Mouse (Mus musculus) megakaryocyte, embryonic 14.5 days (primary cell): ENCODE measurements around the gene Parg. TPM values are rescaled to one million over a fixed set of nuclear protein-coding genes. Genes with fewer than 3 reads are reported as not detected.
A peak's percentile ranks its signal among the peaks of the same experiment; 100 is the strongest.
"Not testable (repeated sequence)": the region's sequence is repeated elsewhere in the genome, so short reads cannot be mapped to it uniquely, and the experiment has no call there.

Experiments used
- H3K27me3 ChIP-seq: replicated peaks from 2 replicates; pipeline ENCODE3; 2012; ENCODE audit warnings: inconsistent platforms
- H3K36me3 ChIP-seq: replicated peaks from 2 replicates; pipeline ENCODE3; 2012; ENCODE audit warnings: low read length, inconsistent platforms, mixed read lengths
- H3K4me1 ChIP-seq: 2 replicates; pipeline ENCODE4 v1.6.1; 2012; ENCODE audit warnings: inconsistent platforms
- H3K4me3 ChIP-seq: replicated peaks from 2 replicates; pipeline ENCODE3; 2012; ENCODE audit warnings: moderate library complexity, mild to moderate bottlenecking, inconsistent platforms
- H3K9me3 ChIP-seq: 2 replicates; pipeline ENCODE4 v1.6.1; 2012; ENCODE audit warnings: inconsistent platforms
- FLI1 ChIP-seq: IDR thresholded peaks from 2 replicates; pipeline ENCODE4 v1.6.1; 2012; ENCODE audit warnings: low read length, inconsistent platforms, mixed read lengths
- GATA1 ChIP-seq: IDR thresholded peaks from 3 replicates; pipeline ENCODE4 v1.6.1; 2012; ENCODE audit warnings: mixed read lengths, low read length, inconsistent platforms, borderline replicate concordance
- polyA plus RNA-seq: library from polyadenylated mRNA; stranded (reverse); fragments of >175 nt; gene quantifications from 2 replicates; pipeline ENCODE4 v1.2.3, GENCODE M21; 2012; ENCODE audit warnings: low replicate concordance; ENCODE audit not compliant: insufficient read depth

The Parg gene
- polyA plus RNA-seq, 1 experiment: 4.6 TPM

DNA sequence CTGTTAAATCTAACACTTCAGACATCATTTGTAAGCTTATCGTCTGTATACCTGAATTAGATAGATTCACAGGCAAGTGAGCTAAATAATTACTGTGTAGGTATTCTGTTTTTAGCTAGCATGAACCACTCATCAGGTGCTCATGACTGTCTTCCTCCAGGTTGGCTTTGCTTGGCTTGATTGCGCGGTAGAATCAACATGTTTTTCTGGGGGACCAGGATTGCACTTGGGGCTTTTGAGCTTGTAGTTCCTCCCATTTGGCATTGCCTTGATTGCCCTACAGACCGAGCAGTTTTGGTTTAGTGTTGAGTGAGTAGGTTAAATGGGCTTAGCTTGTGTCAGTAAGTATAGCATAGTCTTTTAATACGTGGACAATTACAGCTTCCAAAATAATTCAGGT, 39.5 kb upstream of the Parg start:
- Histone ChIP-seq H3K4me3 (peak overlapping the region; percentile 7), H3K4me1 (peaks cover 76% of the 10 kb centered on the region), H3K27me3 (no peaks in the 10 kb centered on the region), H3K9me3 (0 out of 2 replicates have a peak, but pooled peaks cover 2% of the 10 kb centered on the region), H3K36me3 (peaks cover 24% of the 10 kb centered on the region)
- no peak for TF ChIP-seq GATA1

DNA sequence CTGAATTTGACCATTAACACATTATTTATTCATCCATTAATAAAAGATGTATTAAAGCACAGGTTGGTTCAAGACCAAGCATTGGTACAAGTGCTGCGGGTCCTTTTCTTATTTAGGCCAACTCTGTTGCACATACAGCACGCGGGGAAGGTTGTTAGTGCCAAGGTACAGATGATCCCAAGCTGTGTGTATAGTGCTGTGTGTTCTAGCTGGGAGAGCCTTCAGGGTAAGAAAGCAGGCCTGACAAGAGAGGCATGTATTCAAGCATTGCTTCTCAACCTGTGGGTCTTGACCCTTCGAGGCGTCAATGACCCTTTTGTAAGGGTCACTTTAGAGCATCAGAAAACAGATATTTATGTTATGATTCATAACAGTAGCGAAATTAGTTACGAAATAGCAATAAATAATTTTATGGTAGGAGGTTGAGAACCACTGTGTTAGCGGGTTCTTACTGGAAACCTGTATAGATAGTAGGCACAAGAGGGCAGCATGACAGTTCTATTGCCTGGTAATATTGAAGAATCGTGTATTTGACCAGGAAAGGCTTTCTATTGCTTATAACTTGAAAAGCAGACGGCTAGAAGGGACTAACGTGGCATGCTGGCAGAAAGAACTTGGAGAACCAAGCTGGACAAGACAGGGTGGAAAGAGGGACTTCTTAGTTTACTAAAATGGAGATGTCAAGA, 38.4 kb upstream of the Parg start:
- Histone ChIP-seq H3K4me3 (peak overlapping the region; percentile 63), H3K36me3 (peaks cover 14% of the 10 kb centered on the region), H3K27me3 (no peaks in the 10 kb centered on the region), H3K9me3 (0 out of 2 replicates have a peak, but pooled peaks cover 2% of the 10 kb centered on the region), H3K4me1 (peaks cover 81% of the 10 kb centered on the region)
- TF ChIP-seq GATA1 (no peak), FLI1 (no peak)

DNA sequence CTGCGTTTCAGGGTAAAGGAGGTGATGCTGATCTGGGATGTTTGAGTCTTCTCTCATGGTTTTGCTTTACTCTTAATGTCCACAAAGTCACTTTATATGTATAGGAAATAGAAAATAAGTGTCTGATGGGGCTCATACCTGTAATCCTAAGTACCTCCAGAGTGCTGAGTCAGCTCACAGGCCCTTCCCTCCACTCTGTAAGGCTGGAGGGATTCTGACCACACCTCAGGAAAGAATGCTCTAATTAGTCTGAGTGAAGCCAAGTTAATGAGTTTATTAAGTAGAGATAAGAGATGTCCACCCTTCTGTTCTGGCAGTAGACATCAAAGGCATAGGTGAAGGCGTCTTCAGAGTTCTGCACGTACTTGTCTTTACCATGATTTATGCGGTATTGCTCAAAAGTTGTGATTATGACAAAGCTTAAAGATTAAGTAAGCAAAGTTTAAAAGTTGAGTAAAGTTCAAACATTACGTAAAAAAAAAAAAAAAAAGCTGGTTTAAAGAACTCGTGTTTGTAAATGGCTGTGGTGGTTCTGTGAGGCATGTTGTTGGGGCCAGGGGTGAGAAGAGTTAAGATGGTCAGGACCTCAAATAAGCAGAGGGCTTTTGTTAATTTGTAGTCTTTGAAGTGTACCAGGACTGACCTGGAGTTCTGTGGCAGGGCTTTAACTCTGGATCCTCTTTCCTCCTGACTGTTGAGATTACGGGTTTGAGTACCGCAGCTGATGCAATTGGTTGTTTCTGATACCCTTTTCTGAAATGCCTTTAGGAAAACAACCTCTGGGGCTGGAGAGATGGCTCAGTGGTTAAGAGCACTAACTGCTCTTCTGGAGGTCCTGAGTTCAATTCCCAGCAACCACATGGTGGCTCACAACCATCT, 37.3 kb upstream of the Parg start:
- TF ChIP-seq FLI1 (no peak), GATA1 (no peak)
- peaks cover 12% of the 10 kb centered on the region for H3K36me3 ChIP-seq
- no peaks in the 10 kb centered on the region for H3K27me3 ChIP-seq
- no peaks in the 10 kb centered on the region for H3K9me3 ChIP-seq
- H3K4me3 ChIP-seq: peak overlapping the region; percentile 98
- peaks cover 82% of the 10 kb centered on the region for H3K4me1 ChIP-seq

DNA sequence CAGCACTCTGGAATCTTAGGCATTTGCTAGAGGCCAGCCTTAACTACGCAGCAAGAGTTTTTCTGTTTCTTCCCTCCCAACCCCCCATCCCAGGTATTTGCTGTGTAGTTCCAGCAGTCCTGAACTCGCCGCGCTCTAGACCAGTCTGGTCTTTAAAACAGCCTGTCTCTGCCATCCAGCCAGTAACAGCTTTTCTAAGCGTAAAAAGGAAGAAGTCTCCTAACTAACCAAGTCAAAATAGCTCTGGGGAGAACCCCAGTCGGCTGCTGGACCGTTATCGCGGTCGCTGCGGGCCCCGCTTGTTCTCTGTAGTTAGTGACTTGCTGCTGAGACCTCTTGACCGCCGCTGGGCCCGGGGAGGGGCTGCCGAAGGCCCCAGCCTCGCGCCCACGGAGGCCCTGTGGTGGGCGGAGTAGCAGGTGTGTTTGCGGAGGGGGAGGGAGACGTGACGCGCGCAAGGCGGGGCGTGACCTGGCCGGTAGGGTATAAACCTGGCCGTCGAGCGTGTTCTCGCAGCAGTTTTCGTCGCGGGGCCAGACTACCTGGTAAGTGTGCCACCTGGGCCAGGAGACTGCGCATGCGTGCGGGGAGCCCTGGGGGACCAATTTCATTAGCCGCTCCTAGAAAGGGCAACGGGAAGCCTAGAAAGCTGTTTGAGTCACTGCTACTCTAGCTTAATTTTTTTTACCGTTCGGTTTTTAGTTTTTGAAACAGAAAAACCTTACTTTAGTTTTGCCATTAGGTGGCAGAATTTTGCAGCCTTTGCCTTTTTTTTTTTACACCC, 36.3 kb upstream of the Parg start:
- Histone ChIP-seq H3K4me1 (peaks cover 92% of the 10 kb centered on the region), H3K4me3 (peak overlapping the region; percentile 98), H3K27me3 (no peaks in the 10 kb centered on the region), H3K9me3 (no peaks in the 10 kb centered on the region), H3K36me3 (peaks cover 23% of the 10 kb centered on the region)
- TF ChIP-seq GATA1 (peak; percentile 71; the same call in 2 of the 3 replicates), FLI1 (no peak)

DNA sequence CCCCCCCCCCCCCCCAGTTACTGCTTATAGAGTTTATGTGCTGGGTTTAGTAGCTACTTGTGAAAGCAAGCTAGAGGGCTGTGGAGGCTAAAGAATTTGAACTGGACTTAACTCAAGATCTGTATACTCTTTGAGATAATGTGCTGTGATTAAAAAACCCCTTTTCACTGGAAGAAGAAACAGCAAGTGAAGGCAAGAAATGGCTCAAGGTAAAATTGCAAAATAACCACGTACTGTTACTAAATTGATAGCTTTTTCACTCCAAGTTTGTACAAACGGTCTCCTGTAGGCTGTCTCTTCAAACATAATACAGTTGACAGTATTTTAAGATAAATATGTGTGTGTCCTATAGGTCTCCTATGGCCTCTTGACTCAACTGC, 35.7 kb upstream of the Parg start:
- Histone ChIP-seq H3K27me3 (no peaks in the 10 kb centered on the region), H3K9me3 (no peaks in the 10 kb centered on the region), H3K4me3 (peak overlapping the region; percentile 98), H3K36me3 (peaks cover 29% of the 10 kb centered on the region), H3K4me1 (peaks cover 92% of the 10 kb centered on the region)
- no peak for TF ChIP-seq FLI1
- TF ChIP-seq GATA1: no peak

DNA sequence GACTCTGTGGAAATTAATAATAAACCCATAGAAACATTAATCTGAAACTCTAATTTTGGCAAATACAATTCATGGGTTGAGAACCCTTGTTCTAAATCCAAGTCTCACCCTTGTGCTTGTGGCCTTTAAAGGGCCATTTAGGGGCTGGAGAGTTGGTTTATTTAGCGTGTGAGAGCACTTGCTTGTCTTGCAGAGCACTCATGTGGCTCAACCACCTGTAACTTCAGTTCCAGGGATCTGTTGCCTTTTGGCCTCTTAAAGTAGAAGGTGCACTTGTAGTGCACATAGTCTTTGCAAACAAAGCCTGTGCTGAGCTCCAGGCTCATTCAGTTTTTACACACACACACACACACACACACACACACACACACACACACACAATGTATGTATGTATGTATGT, 34.9 kb upstream of the Parg start:
- Histone ChIP-seq H3K4me1 (peaks cover 86% of the 10 kb centered on the region), H3K4me3 (peak overlapping the region; percentile 98), H3K9me3 (no peaks in the 10 kb centered on the region), H3K36me3 (peaks cover 33% of the 10 kb centered on the region), H3K27me3 (no peaks in the 10 kb centered on the region)
- no peak for TF ChIP-seq FLI1
- TF ChIP-seq GATA1: no peak

DNA sequence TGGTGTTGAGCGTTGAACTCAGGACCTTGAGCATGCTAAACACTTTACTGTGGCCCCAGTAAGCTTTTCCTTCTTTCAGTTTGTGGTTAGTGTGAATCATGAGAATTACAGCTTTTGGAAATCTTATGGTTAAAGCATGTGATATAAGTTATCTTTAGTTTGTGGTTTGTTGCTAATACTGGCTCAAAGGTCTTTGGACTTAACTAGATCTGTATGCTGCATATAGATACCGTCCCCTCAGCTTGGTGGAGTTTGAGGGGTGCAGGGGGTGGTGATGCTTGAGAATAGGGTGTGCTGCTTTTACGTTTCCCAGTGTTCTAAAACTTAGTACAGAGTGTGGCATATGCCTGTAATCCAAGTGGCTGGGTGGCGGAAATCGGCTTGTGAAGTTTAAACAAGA, 34.4 kb upstream of the Parg start:
- Histone ChIP-seq H3K36me3 (peaks cover 33% of the 10 kb centered on the region), H3K27me3 (no peaks in the 10 kb centered on the region), H3K4me1 (peaks cover 82% of the 10 kb centered on the region), H3K9me3 (no peaks in the 10 kb centered on the region), H3K4me3 (peak overlapping the region; percentile 98)
- TF ChIP-seq FLI1: no peak
- TF ChIP-seq GATA1: no peak

GRCm38 (mm10) chr14:32168653-32169231, 33.0 kb upstream of the Parg start:
- Histone ChIP-seq H3K27me3 (no peaks in the 10 kb centered on the region), H3K4me1 (peaks cover 70% of the 10 kb centered on the region), H3K9me3 (no peaks in the 10 kb centered on the region), H3K36me3 (peaks cover 45% of the 10 kb centered on the region), H3K4me3 (peak overlapping the region; percentile 98)
- TF ChIP-seq GATA1 (peak; percentile 88; the same call in 2 of the 3 replicates), FLI1 (no peak)

- TF ChIP-seq GATA1: no peak
- no peak for TF ChIP-seq FLI1
- Histone ChIP-seq H3K27me3 (no peaks in the 10 kb centered on the region), H3K4me3 (peak overlapping the region; percentile 69), H3K36me3 (peaks cover 59% of the 10 kb centered on the region), H3K4me1 (peaks cover 62% of the 10 kb centered on the region), H3K9me3 (no peaks in the 10 kb centered on the region)
These were observed 31.6 kb upstream of the Parg start for GRCm38 (mm10) chr14:32170137-32170536.

- Histone ChIP-seq H3K4me3 (no peak overlapping the region), H3K27me3 (no peaks in the 10 kb centered on the region), H3K36me3 (peaks cover 76% of the 10 kb centered on the region), H3K9me3 (no peaks in the 10 kb centered on the region), H3K4me1 (peaks cover 20% of the 10 kb centered on the region)
- no peak for TF ChIP-seq GATA1
- TF ChIP-seq FLI1: no peak
These were observed 26.4 kb upstream of the Parg start for GRCm38 (mm10) chr14:32175310-32175709.

DNA sequence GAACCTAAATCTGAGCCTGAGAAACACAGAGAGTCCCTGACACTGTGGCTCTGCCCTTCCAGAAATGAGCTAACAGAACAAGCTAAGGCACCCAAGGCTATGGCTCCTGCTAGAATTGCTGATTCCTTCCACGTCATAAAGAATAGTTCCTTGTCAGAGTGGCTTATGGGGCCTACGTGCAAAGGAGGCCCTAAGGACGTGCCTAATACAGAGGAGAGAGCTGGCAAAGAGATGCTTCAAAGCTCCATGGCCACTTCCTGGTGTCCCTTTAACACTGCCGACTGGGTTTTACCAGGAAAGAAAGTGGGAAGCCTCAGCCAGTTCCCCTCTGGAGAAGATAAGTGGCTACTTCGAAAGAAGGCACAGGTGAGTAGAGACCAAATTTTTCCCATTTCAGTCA, 25.2 kb upstream of the Parg start:
- not testable (repeated sequence) for H3K4me3 ChIP-seq, H3K27me3 ChIP-seq, H3K9me3 ChIP-seq
- H3K4me1 ChIP-seq: peaks cover 11% of the 10 kb centered on the region
- peaks cover 75% of the 10 kb centered on the region for H3K36me3 ChIP-seq
